In genomic region chr9:108205571-108205901, GRCm38 (mm10) we compare ENCODE assay signal across 17 mouse cellular contexts. TPM values are rescaled to one million over a fixed set of nuclear protein-coding genes. Genes with fewer than 3 reads are reported as not detected.
DNase-seq lines count a peak whose midpoint lies in the region; ATAC-seq and TF ChIP-seq lines count a peak whose summit lies in the region.
"Had no signal": no experiment of that assay in that cellular context is flagged by ENCODE, and none has a peak within 500 bp of the region (broad histone marks: within the 10 kb centered on the region; RNA-seq: fewer than 3 reads in every experiment).

No protein-coding gene starts in this region.

- TF ChIP-seq CTCF in hindbrain, postnatal 0 days (IDR thresholded peaks at IDR 0.05; ENCODE audit: low read depth): no peak

- WGBS in hindbrain, embryonic 10.5 days: 69% methylated on average over 3 of the region's 3 CpGs
- 58% methylated on average over 3 of the region's 3 CpGs for WGBS in hindbrain, postnatal 0 days
- WGBS in neural tube, embryonic 15.5 days: 78% methylated on average over 3 of the region's 3 CpGs

- ATAC-seq in hindbrain, postnatal 0 days: no peak
- no peak for ATAC-seq in neural tube, embryonic 15.5 days (ENCODE audit: low FRiP score)
- ATAC-seq: intestine, embryonic 16.5 days; liver, embryonic 12.5 days had no signal

- no peaks in the 10 kb centered on the region for H3K9me3 ChIP-seq in hindbrain, embryonic 10.5 days
- no peaks in the 10 kb centered on the region for H3K9me3 ChIP-seq in hindbrain, postnatal 0 days (ENCODE audit: low read length)
- no peaks in the 10 kb centered on the region for H3K9me3 ChIP-seq in neural tube, embryonic 15.5 days (replicated peaks)
- H3K9me3 ChIP-seq: G1E; limb, embryonic 10.5 days; liver, embryonic 12.5 days; lung, embryonic 15.5 days had no signal

- DNase-seq in left cerebral cortex, postnatal 14 days (ENCODE audit: low spot score in 2 of 2): peak; percentile 53 to 76
- no peak for DNase-seq in left cerebral cortex, postnatal 10 days (ENCODE audit: extremely low spot score in 1 of 2, low spot score in 2 of 2)
- no peak for DNase-seq in hindbrain, embryonic 10.5 days (ENCODE audit: low spot score)
- DNase-seq in hindbrain, postnatal 0 days (ENCODE audit: low spot score): no peak
- no peak for DNase-seq in heart, adult 9 months (ENCODE audit: low spot score in 2 of 2)
- DNase-seq in gastrocnemius, postnatal 4 days (ENCODE audit: low spot score in 2 of 2): no peak
- DNase-seq: adrenal gland, postnatal 10 days; gastrocnemius, adult 2 months; heart, adult 2 months; kidney, postnatal 10 days; thymus, adult 2 months had no signal

- peaks cover 49% of the 10 kb centered on the region for H3K36me3 ChIP-seq in hindbrain, embryonic 10.5 days
- H3K36me3 ChIP-seq in hindbrain, postnatal 0 days (ENCODE audit: insufficient read depth, low read length): peaks cover 25% of the 10 kb centered on the region
- H3K36me3 ChIP-seq in neural tube, embryonic 15.5 days: peaks cover 33% of the 10 kb centered on the region

- H3K4me3 ChIP-seq in hindbrain, embryonic 10.5 days: no peak overlapping the region
- no peak overlapping the region for H3K4me3 ChIP-seq in hindbrain, postnatal 0 days (ENCODE audit: low read length)
- no peak overlapping the region for H3K4me3 ChIP-seq in neural tube, embryonic 15.5 days (replicated peaks)
- H3K4me3 ChIP-seq: gastrocnemius, adult 2 months; heart, adult 2 months; limb, embryonic 10.5 days; liver, embryonic 12.5 days; lung, embryonic 15.5 days had no signal

- no peak overlapping the region for H3K9ac ChIP-seq in hindbrain, postnatal 0 days (replicated peaks; ENCODE audit: low read length)
- no peak overlapping the region for H3K9ac ChIP-seq in neural tube, embryonic 15.5 days (replicated peaks)
- H3K9ac ChIP-seq: liver, embryonic 12.5 days; lung, embryonic 15.5 days had no signal

- no peak overlapping the region for H3K4me2 ChIP-seq in hindbrain, postnatal 0 days (ENCODE audit: low read depth, low read length)
- H3K4me2 ChIP-seq in neural tube, embryonic 15.5 days: no peak overlapping the region
- H3K4me2 ChIP-seq: liver, embryonic 12.5 days; lung, embryonic 15.5 days had no signal

- H3K4me1 ChIP-seq in hindbrain, embryonic 10.5 days (replicated peaks): peaks cover 31% of the 10 kb centered on the region
- peaks cover 6% of the 10 kb centered on the region for H3K4me1 ChIP-seq in hindbrain, postnatal 0 days (ENCODE audit: insufficient read depth, low read length)
- peaks cover 27% of the 10 kb centered on the region for H3K4me1 ChIP-seq in neural tube, embryonic 15.5 days

- H3K27ac ChIP-seq in hindbrain, embryonic 10.5 days: peak overlapping the region; percentile 68
- peak overlapping the region; percentile 74 for H3K27ac ChIP-seq in hindbrain, postnatal 0 days
- peak overlapping the region; percentile 72 for H3K27ac ChIP-seq in neural tube, embryonic 15.5 days (replicated peaks)
- H3K27ac ChIP-seq: gastrocnemius, adult 2 months; heart, adult 2 months; limb, embryonic 10.5 days; liver, embryonic 12.5 days; lung, embryonic 15.5 days had no signal

- intact Hi-C loops in left cerebral cortex, postnatal 14 days (cut with DNase I): no loop called here
- intact Hi-C loops in left cerebral cortex, postnatal 10 days (cut with DNase I): no loop called here

- H3K27me3 ChIP-seq in hindbrain, embryonic 10.5 days (ENCODE audit: insufficient read depth, poor library complexity, severe bottlenecking): no peaks in the 10 kb centered on the region
- H3K27me3 ChIP-seq in hindbrain, postnatal 0 days (ENCODE audit: insufficient read depth, low read length): no peaks in the 10 kb centered on the region
- no peaks in the 10 kb centered on the region for H3K27me3 ChIP-seq in neural tube, embryonic 15.5 days (replicated peaks)
- H3K27me3 ChIP-seq: liver, embryonic 12.5 days; lung, embryonic 15.5 days had no signal

RNA-seq across cellular contexts. Expression of gene Bsn, which starts 15.4 kb away (rescaled TPM):
- 100 to 1,000 TPM; 223 to 244 TPM for total RNA-seq in left cerebral cortex, postnatal 14 days (2021)
- 100 to 1,000 TPM; 139 to 142 TPM for total RNA-seq in left cerebral cortex, postnatal 10 days (2021)
- polyA plus RNA-seq in hindbrain, embryonic 10.5 days (2016; fragmentation: Nextera tagmentation; extraction: Ambion mirVana): 1.4 and 2.4 TPM in 2 replicates
- total RNA-seq in hindbrain, postnatal 0 days (2014; rRNA removed): 53.9 and 60.7 TPM in 2 replicates
- 6.5 and 7.4 TPM in 2 replicates for polyA plus RNA-seq in hindbrain, postnatal 0 days (2015; fragmentation: Nextera tagmentation; extraction: Ambion mirVana)
- 8.8 and 9.7 TPM in 2 replicates for polyA plus RNA-seq in neural tube, embryonic 15.5 days (2015; fragmentation: Nextera tagmentation; extraction: Ambion mirVana)
- under 1 TPM; 0.39 to 0.41 TPM for total RNA-seq in gastrocnemius, postnatal 4 days (2021)

RNA-seq across cellular contexts. Expression of gene Dag1, which starts 58.2 kb away (rescaled TPM):
- total RNA-seq in left cerebral cortex, postnatal 14 days (2021): 100 to 1,000 TPM; 122 to 125 TPM
- total RNA-seq in left cerebral cortex, postnatal 10 days (2021): 100 to 1,000 TPM; 131 to 135 TPM
- 81.2 and 81.6 TPM in 2 replicates for polyA plus RNA-seq in hindbrain, embryonic 10.5 days (2016; fragmentation: Nextera tagmentation; extraction: Ambion mirVana)
- total RNA-seq in hindbrain, postnatal 0 days (2014; rRNA removed): 127 and 129 TPM in 2 replicates
- polyA plus RNA-seq in hindbrain, postnatal 0 days (2015; fragmentation: Nextera tagmentation; extraction: Ambion mirVana): 70.2 and 76.3 TPM in 2 replicates
- 64.0 and 70.4 TPM in 2 replicates for polyA plus RNA-seq in neural tube, embryonic 15.5 days (2015; fragmentation: Nextera tagmentation; extraction: Ambion mirVana)
- 100 to 1,000 TPM; 400 to 402 TPM for total RNA-seq in gastrocnemius, postnatal 4 days (2021)

Comparison
In these comparisons a context has a peak if more than half of its experiments do, and no peak if none do; other contexts are left out.
1. DNase-seq: peak in left cerebral cortex, postnatal 14 days (2 of 2); none in left cerebral cortex, postnatal 10 days (0 of 2), hindbrain, embryonic 10.5 days (single experiment), hindbrain, postnatal 0 days (single experiment), heart, adult 9 months (0 of 2) and gastrocnemius, postnatal 4 days (0 of 2).
2. RNA of gene Bsn, which starts 15.4 kb away (total RNA-seq): 223 to 244 TPM in left cerebral cortex, postnatal 14 days, 139 to 142 TPM in left cerebral cortex, postnatal 10 days and 53.9 to 60.7 TPM in hindbrain, postnatal 0 days; 0.39 to 0.41 TPM in gastrocnemius, postnatal 4 days; every median in the first group is over 10 times any median in the second.
3. Peak in every context shown above with its lines, with median percentiles within 50 percentile points of each other: H3K27ac ChIP-seq.